12 mouse cellular contexts compared by ENCODE assay signal in the genomic region with DNA sequence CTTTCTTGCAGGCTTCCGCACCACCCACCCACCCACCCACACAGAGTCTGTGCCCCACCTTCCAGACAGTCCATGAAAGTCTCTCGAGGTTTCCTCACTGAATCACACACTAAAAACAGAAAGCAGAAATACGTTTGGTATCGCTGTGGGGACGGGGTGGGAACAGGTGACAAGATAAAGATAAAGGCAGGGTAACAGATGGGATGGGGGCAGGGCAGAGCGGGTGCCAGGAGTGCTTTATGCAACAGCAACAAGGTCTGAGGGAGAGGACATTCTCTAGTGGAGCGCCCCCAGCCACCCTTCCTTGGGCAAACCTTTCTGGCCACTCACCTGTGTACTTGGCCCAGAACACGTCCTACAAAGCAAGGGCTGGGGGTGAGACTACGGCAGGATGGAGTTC. TPM values are rescaled to one million over a fixed set of nuclear protein-coding genes. Genes with fewer than 3 reads are reported as not detected.
DNase-seq lines count a peak whose midpoint lies in the region; ATAC-seq and TF ChIP-seq lines count a peak whose summit lies in the region.
"Had no signal": no experiment of that assay in that cellular context is flagged by ENCODE, and none has a peak within 500 bp of the region (broad histone marks: within the 10 kb centered on the region; RNA-seq: fewer than 3 reads in every experiment).

No protein-coding gene starts in this region.

- no peaks in the 10 kb centered on the region for H3K9me3 ChIP-seq in liver, embryonic 16.5 days (replicated peaks; ENCODE audit: control insufficient read depth, low read length)
- H3K9me3 ChIP-seq in midbrain, embryonic 13.5 days: no peaks in the 10 kb centered on the region
- H3K9me3 ChIP-seq in hindbrain, postnatal 0 days (ENCODE audit: low read length): no peaks in the 10 kb centered on the region
- H3K9me3 ChIP-seq: heart, embryonic 15.5 days had no signal

- H3K27me3 ChIP-seq in liver, embryonic 16.5 days (ENCODE audit: control insufficient read depth, insufficient read depth, low read depth, low read length): no peaks in the 10 kb centered on the region
- H3K27me3 ChIP-seq in midbrain, embryonic 13.5 days: no peaks in the 10 kb centered on the region
- no peaks in the 10 kb centered on the region for H3K27me3 ChIP-seq in hindbrain, postnatal 0 days (ENCODE audit: insufficient read depth, low read length)
- H3K27me3 ChIP-seq: heart, embryonic 15.5 days had no signal

- peak overlapping the region; percentile 49 for H3K4me3 ChIP-seq in liver, embryonic 16.5 days (ENCODE audit: low read depth, low read length)
- H3K4me3 ChIP-seq in midbrain, embryonic 13.5 days (replicated peaks): no peak overlapping the region
- H3K4me3 ChIP-seq in hindbrain, postnatal 0 days (ENCODE audit: low read length): no peak overlapping the region
- H3K4me3 ChIP-seq: heart, embryonic 15.5 days had no signal

- H3K27ac ChIP-seq in liver, embryonic 16.5 days (ENCODE audit: low read length): peak overlapping the region; percentile 35
- H3K27ac ChIP-seq in midbrain, embryonic 13.5 days: no peak overlapping the region
- H3K27ac ChIP-seq in hindbrain, postnatal 0 days: no peak overlapping the region
- H3K27ac ChIP-seq: heart, embryonic 15.5 days had no signal

- peak; percentile 52 for ATAC-seq in liver, embryonic 16.5 days (ENCODE audit: low read depth)
- ATAC-seq in midbrain, embryonic 13.5 days: no peak
- ATAC-seq in hindbrain, postnatal 0 days: no peak
- ATAC-seq in inflammation-experienced regulatory T-cells, adult 6 months: no peak
- ATAC-seq: CD4-positive, CD25-positive, alpha-beta regulatory T cell, adult 4 months; lung, postnatal 0 days had no signal

- 24% methylated on average over 9 of the region's 9 CpGs for WGBS in liver, embryonic 16.5 days (ENCODE audit: insufficient replicate concordance)
- 82% methylated on average over 9 of the region's 9 CpGs for WGBS in midbrain, embryonic 13.5 days
- 82% methylated on average over 9 of the region's 9 CpGs for WGBS in hindbrain, postnatal 0 days

- H3K9ac ChIP-seq in liver, embryonic 16.5 days (ENCODE audit: low read depth, low read length): peak overlapping the region; percentile 59
- H3K9ac ChIP-seq in midbrain, embryonic 13.5 days (replicated peaks): no peak overlapping the region
- H3K9ac ChIP-seq in hindbrain, postnatal 0 days (replicated peaks; ENCODE audit: low read length): no peak overlapping the region
- H3K9ac ChIP-seq: heart, embryonic 15.5 days had no signal

- peaks cover 21% of the 10 kb centered on the region for H3K4me1 ChIP-seq in liver, embryonic 16.5 days (ENCODE audit: control insufficient read depth, low read depth, low read length)
- no peaks in the 10 kb centered on the region for H3K4me1 ChIP-seq in midbrain, embryonic 13.5 days (replicated peaks)
- no peaks in the 10 kb centered on the region for H3K4me1 ChIP-seq in hindbrain, postnatal 0 days (ENCODE audit: insufficient read depth, low read length)
- H3K4me1 ChIP-seq: heart, embryonic 15.5 days had no signal

- H3K36me3 ChIP-seq in liver, embryonic 16.5 days (ENCODE audit: control insufficient read depth, insufficient read depth): no peaks in the 10 kb centered on the region
- no peaks in the 10 kb centered on the region for H3K36me3 ChIP-seq in midbrain, embryonic 13.5 days
- H3K36me3 ChIP-seq in hindbrain, postnatal 0 days (ENCODE audit: insufficient read depth, low read length): no peaks in the 10 kb centered on the region
- H3K36me3 ChIP-seq: heart, embryonic 15.5 days had no signal

- peak; percentile 31 for DNase-seq in A20 (ENCODE audit: low read depth, low spot score)
- DNase-seq in brain, adult 2 months (ENCODE audit: low read depth, low spot score): peak; percentile 80
- peak; percentile 65 to 75 for DNase-seq in cerebellum, postnatal 25 days
- no peak for DNase-seq in hindbrain, postnatal 0 days (ENCODE audit: low spot score)
- DNase-seq in adrenal gland, postnatal 36 days: no peak

- H3K4me2 ChIP-seq in liver, embryonic 16.5 days (ENCODE audit: low read depth, low read length): peak overlapping the region; percentile 56
- H3K4me2 ChIP-seq in midbrain, embryonic 13.5 days (replicated peaks): no peak overlapping the region
- no peak overlapping the region for H3K4me2 ChIP-seq in hindbrain, postnatal 0 days (ENCODE audit: low read depth, low read length)
- H3K4me2 ChIP-seq: heart, embryonic 15.5 days had no signal

- no peak for TF ChIP-seq CTCF in hindbrain, postnatal 0 days (IDR thresholded peaks at IDR 0.05; ENCODE audit: low read depth)

RNA-seq across cellular contexts. Expression of a gene that starts 1.4 kb away (rescaled TPM):
- 541 and 638 TPM in 2 replicates for polyA plus RNA-seq in liver, embryonic 16.5 days (2015; fragmentation: Nextera tagmentation; extraction: Ambion mirVana)
- 0.32 TPM in 1 of 2 replicates, not detected in the other for polyA plus RNA-seq in midbrain, embryonic 13.5 days (2015; fragmentation: Nextera tagmentation; extraction: Ambion mirVana)
- not detected in 2 replicates for total RNA-seq in hindbrain, postnatal 0 days (2014; rRNA removed)
- polyA plus RNA-seq in hindbrain, postnatal 0 days (2015; fragmentation: Nextera tagmentation; extraction: Ambion mirVana): 0.14 TPM in 1 of 2 replicates, not detected in the other
- 1 to 10 TPM in 1 of 2 experiments, under 1 TPM in 1; 0.20 to 1.1 TPM for total RNA-seq in adrenal gland, postnatal 36 days (2021)
- under 1 TPM in 1 of 3 experiments, not detected in 2; 0.24 TPM for polyA plus RNA-seq in inflammation-experienced regulatory T-cells, adult 6 months (2017; shearing (Covaris generic))
- total RNA-seq: midbrain, postnatal 0 days had no signal

RNA-seq across cellular contexts. Expression of a gene that starts 14.8 kb away (rescaled TPM):
- polyA plus RNA-seq in liver, embryonic 16.5 days (2015; fragmentation: Nextera tagmentation; extraction: Ambion mirVana): 2.5 and 3.3 TPM in 2 replicates
- polyA plus RNA-seq in midbrain, embryonic 13.5 days (2015; fragmentation: Nextera tagmentation; extraction: Ambion mirVana): 14.0 and 14.6 TPM in 2 replicates
- 25.7 and 27.8 TPM in 2 replicates for total RNA-seq in hindbrain, postnatal 0 days (2014; rRNA removed)
- 12.2 and 12.7 TPM in 2 replicates for polyA plus RNA-seq in hindbrain, postnatal 0 days (2015; fragmentation: Nextera tagmentation; extraction: Ambion mirVana)
- total RNA-seq in adrenal gland, postnatal 36 days (2021): 10 to 100 TPM in 1 of 2 experiments, 1 to 10 TPM in 1; 9.7 to 11.6 TPM
- polyA plus RNA-seq in inflammation-experienced regulatory T-cells, adult 6 months (2017; shearing (Covaris generic)): 10 to 100 TPM in 2 of 3 experiments, 1 to 10 TPM in 1; 5.6 to 16.3 (median 12.4) TPM

RNA-seq across cellular contexts. Expression of a gene that starts 14.8 kb away (rescaled TPM):
- 42.1 and 42.5 TPM in 2 replicates for polyA plus RNA-seq in liver, embryonic 16.5 days (2015; fragmentation: Nextera tagmentation; extraction: Ambion mirVana)
- 89.0 and 90.4 TPM in 2 replicates for polyA plus RNA-seq in midbrain, embryonic 13.5 days (2015; fragmentation: Nextera tagmentation; extraction: Ambion mirVana)
- 95.8 and 107 TPM in 2 replicates for total RNA-seq in hindbrain, postnatal 0 days (2014; rRNA removed)
- 81.9 and 85.1 TPM in 2 replicates for polyA plus RNA-seq in hindbrain, postnatal 0 days (2015; fragmentation: Nextera tagmentation; extraction: Ambion mirVana)
- total RNA-seq in adrenal gland, postnatal 36 days (2021): 10 to 100 TPM; 63.7 to 68.4 TPM
- polyA plus RNA-seq in inflammation-experienced regulatory T-cells, adult 6 months (2017; shearing (Covaris generic)): 100 to 1,000 TPM; 133 to 161 (median 149) TPM

Comparison
In these comparisons a context has a peak if more than half of its experiments do, and no peak if none do; other contexts are left out.
1. DNase-seq: peak in A20 (single experiment), brain, adult 2 months (single experiment) and cerebellum, postnatal 25 days (2 of 2); none in hindbrain, postnatal 0 days (single experiment) and adrenal gland, postnatal 36 days (0 of 2).
2. RNA of a gene that starts 1.4 kb away (polyA plus RNA-seq): 541 to 638 TPM in liver, embryonic 16.5 days; 0.24 TPM in inflammation-experienced regulatory T-cells, adult 6 months, 0.32 TPM in midbrain, embryonic 13.5 days and 0.14 TPM in hindbrain, postnatal 0 days; every median in the first group is over 100 times any median in the second.